ENCODE assay signal across 8 mouse cellular contexts in the genomic region with DNA sequence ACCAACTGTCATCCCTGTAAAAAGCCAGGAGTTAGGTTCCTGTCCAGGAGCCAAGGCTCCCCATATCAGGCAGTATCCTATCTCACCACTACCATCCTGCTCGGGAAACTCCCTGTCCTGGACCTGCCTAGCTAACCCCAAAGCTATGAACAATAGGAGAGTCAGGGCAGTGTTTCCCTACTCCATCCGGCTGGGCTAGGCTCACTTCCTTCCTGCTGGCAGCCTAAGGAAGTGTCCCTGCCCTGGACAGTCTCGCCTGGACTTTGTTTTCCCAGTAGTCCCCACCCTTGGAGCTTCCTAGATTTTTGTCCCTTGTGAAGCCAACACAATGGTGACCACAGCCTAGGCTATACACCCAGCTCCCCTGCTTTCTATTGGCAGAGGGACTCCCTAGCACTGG. TPM values are rescaled to one million over a fixed set of nuclear protein-coding genes. Genes with fewer than 3 reads are reported as not detected.
A peak's percentile ranks its signal among the peaks of the same experiment; 100 is the strongest.
DNase-seq lines count a peak whose midpoint lies in the region; ATAC-seq and TF ChIP-seq lines count a peak whose summit lies in the region.

No protein-coding gene starts in this region.

- peaks cover 29% of the 10 kb centered on the region; the same call in 1 of the 2 replicates for H3K79me2 ChIP-seq in liver, adult 2 months (ENCODE audit: control insufficient read depth, insufficient read depth, low read length)

- TF ChIP-seq POLR2A in liver, adult 2 months (IDR thresholded peaks at IDR 0.05; ENCODE audit: extremely low read depth, insufficient read depth, low read length), result no peak

- H3K4me3 ChIP-seq in liver, adult 2 months (ENCODE audit: insufficient read depth, low read depth, low read length), result no peak overlapping the region
- no peak overlapping the region for H3K4me3 ChIP-seq in heart, postnatal 0 days (ENCODE audit: low read depth, low read length)
- H3K4me3 ChIP-seq in limb, embryonic 13.5 days, result no peak overlapping the region
- no peak overlapping the region for H3K4me3 ChIP-seq in neural tube, embryonic 15.5 days (replicated peaks)

- no peaks in the 10 kb centered on the region for H3K9me3 ChIP-seq in heart, postnatal 0 days (replicated peaks; ENCODE audit: control insufficient read depth, low read length)
- H3K9me3 ChIP-seq in limb, embryonic 13.5 days, result no peaks in the 10 kb centered on the region
- no peaks in the 10 kb centered on the region for H3K9me3 ChIP-seq in neural tube, embryonic 15.5 days (replicated peaks)

- peak; percentile 90; the same call in 1 of the 2 replicates for TF ChIP-seq EP300 in heart, postnatal 0 days (IDR thresholded peaks at IDR 0.05; ENCODE audit: low read depth)

- H3K36me3 ChIP-seq in liver, adult 2 months (ENCODE audit: control insufficient read depth, insufficient read depth, low read length), result peaks cover 2% of the 10 kb centered on the region
- peaks cover 19% of the 10 kb centered on the region for H3K36me3 ChIP-seq in heart, postnatal 0 days (replicated peaks; ENCODE audit: control insufficient read depth, insufficient read depth, low read length)
- peaks cover 40% of the 10 kb centered on the region for H3K36me3 ChIP-seq in limb, embryonic 13.5 days
- peaks cover 28% of the 10 kb centered on the region for H3K36me3 ChIP-seq in neural tube, embryonic 15.5 days

- H3K27me3 ChIP-seq in liver, adult 2 months (ENCODE audit: control insufficient read depth, insufficient read depth, low read length), result no peaks in the 10 kb centered on the region
- H3K27me3 ChIP-seq in heart, postnatal 0 days (ENCODE audit: control insufficient read depth, insufficient read depth, low read length), result no peaks in the 10 kb centered on the region
- H3K27me3 ChIP-seq in limb, embryonic 13.5 days, result no peaks in the 10 kb centered on the region
- H3K27me3 ChIP-seq in neural tube, embryonic 15.5 days (replicated peaks), result no peaks in the 10 kb centered on the region

- ATAC-seq in heart, postnatal 0 days (ENCODE audit: insufficient read depth, low read depth), result peak; percentile 42
- no peak for ATAC-seq in limb, embryonic 13.5 days (ENCODE audit: low FRiP score, low read depth)
- ATAC-seq in neural tube, embryonic 15.5 days (ENCODE audit: low FRiP score), result no peak
- no peak for ATAC-seq in CD4-positive, CD25-positive, alpha-beta regulatory T cell, adult 4 months

- H3K4me1 ChIP-seq in liver, adult 2 months (ENCODE audit: control insufficient read depth, insufficient read depth, low read length), result peaks cover 41% of the 10 kb centered on the region
- peaks cover 29% of the 10 kb centered on the region for H3K4me1 ChIP-seq in heart, postnatal 0 days (ENCODE audit: control insufficient read depth, insufficient read depth)
- peaks cover 61% of the 10 kb centered on the region for H3K4me1 ChIP-seq in limb, embryonic 13.5 days
- peaks cover 66% of the 10 kb centered on the region for H3K4me1 ChIP-seq in neural tube, embryonic 15.5 days

- peak overlapping the region; percentile 94 for H3K27ac ChIP-seq in liver, adult 2 months (replicated peaks; ENCODE audit: insufficient read depth, low read depth, low read length)
- H3K27ac ChIP-seq in heart, postnatal 0 days (ENCODE audit: low read depth), result peak overlapping the region; percentile 90
- H3K27ac ChIP-seq in limb, embryonic 13.5 days, result peak overlapping the region; percentile 15; the same call in 1 of the 2 replicates
- peak overlapping the region; percentile 91; the same call in 1 of the 2 replicates for H3K27ac ChIP-seq in neural tube, embryonic 15.5 days (replicated peaks)

- H3K4me2 ChIP-seq in heart, postnatal 0 days (ENCODE audit: low read depth, low read length), result peak overlapping the region; percentile 76; the same call in 1 of the 2 replicates
- peak overlapping the region; percentile 89; the same call in 1 of the 2 replicates for H3K4me2 ChIP-seq in limb, embryonic 13.5 days (replicated peaks)
- H3K4me2 ChIP-seq in neural tube, embryonic 15.5 days, result peak overlapping the region; percentile 69; the same call in 1 of the 2 replicates

- TF ChIP-seq CTCF in liver, adult 2 months (IDR thresholded peaks at IDR 0.05; ENCODE audit: low read depth, low read length), result 0 out of 2 replicates have a peak, but pooled peaks have one; percentile 30
- no peak for TF ChIP-seq CTCF in heart, postnatal 0 days (IDR thresholded peaks at IDR 0.05; ENCODE audit: low read depth)

- H3K9ac ChIP-seq in liver, adult 2 months (ENCODE audit: low read depth, low read length), result peak overlapping the region; percentile 82; the same call in 1 of the 2 replicates
- H3K9ac ChIP-seq in heart, postnatal 0 days (replicated peaks; ENCODE audit: low read depth, low read length), result no peak overlapping the region
- H3K9ac ChIP-seq in limb, embryonic 13.5 days, result no peak overlapping the region
- no peak overlapping the region for H3K9ac ChIP-seq in neural tube, embryonic 15.5 days (replicated peaks)

- DNase-seq in liver, adult 2 months (ENCODE audit: extremely low read depth, low read depth, low spot score), result peak; percentile 62
- DNase-seq in liver, result no peak
- no peak for DNase-seq in heart, postnatal 0 days (ENCODE audit: low spot score)
- no peak for DNase-seq in layer of hippocampus, postnatal 10 days (ENCODE audit: low spot score in 2 of 2)
- DNase-seq in left cerebral cortex, adult 18-20 months (ENCODE audit: low spot score in 2 of 2), result no peak

- 7% methylated on average over 3 of the region's 3 CpGs for WGBS in liver, adult 2 months
- 50% methylated on average over 3 of the region's 3 CpGs for WGBS in heart, postnatal 0 days
- 75% methylated on average over 3 of the region's 3 CpGs for WGBS in limb, embryonic 13.5 days
- WGBS in neural tube, embryonic 15.5 days, result 81% methylated on average over 3 of the region's 3 CpGs

RNA-seq across cellular contexts. Expression of gene Hyal2, which starts 0.9 kb away (rescaled TPM):
- 38.4 and 49.0 TPM in 2 replicates for total RNA-seq in liver, adult 2 months (2014; rRNA removed)
- polyA plus RNA-seq in liver, adult 2 months (2012; rRNA removed), result 64.1 and 66.3 TPM in 2 replicates
- total RNA-seq in heart, postnatal 0 days (2014; rRNA removed; ENCODE audit: low replicate concordance), result 67.8 and 97.3 TPM in 2 replicates
- 58.6 and 60.5 TPM in 2 replicates for polyA plus RNA-seq in heart, postnatal 0 days (2015; fragmentation: Nextera tagmentation; extraction: Ambion mirVana)
- 127 and 130 TPM in 2 replicates for polyA plus RNA-seq in limb, embryonic 13.5 days (2015; fragmentation: Nextera tagmentation; extraction: Ambion mirVana)
- 56.0 and 57.3 TPM in 2 replicates for polyA plus RNA-seq in neural tube, embryonic 15.5 days (2015; fragmentation: Nextera tagmentation; extraction: Ambion mirVana)
- polyA plus RNA-seq in CD4-positive, CD25-positive, alpha-beta regulatory T cell, adult 4 months (2017; shearing (Covaris generic)), result 10 to 100 TPM; 11.0 to 11.7 TPM
- 10 to 100 TPM; 19.8 to 21.0 TPM for total RNA-seq in layer of hippocampus, postnatal 10 days (2021)
- total RNA-seq in left cerebral cortex, adult 18-20 months (2021), result 10 to 100 TPM; 13.0 to 15.5 TPM

RNA-seq across cellular contexts. Expression of gene Tusc2, which starts 3.8 kb away (rescaled TPM):
- 22.6 and 27.4 TPM in 2 replicates for total RNA-seq in liver, adult 2 months (2014; rRNA removed)
- polyA plus RNA-seq in liver, adult 2 months (2012; rRNA removed), result 52.8 and 58.1 TPM in 2 replicates
- total RNA-seq in heart, postnatal 0 days (2014; rRNA removed; ENCODE audit: low replicate concordance), result 38.6 and 51.2 TPM in 2 replicates
- 37.0 and 38.8 TPM in 2 replicates for polyA plus RNA-seq in heart, postnatal 0 days (2015; fragmentation: Nextera tagmentation; extraction: Ambion mirVana)
- 43.7 and 46.5 TPM in 2 replicates for polyA plus RNA-seq in limb, embryonic 13.5 days (2015; fragmentation: Nextera tagmentation; extraction: Ambion mirVana)
- 112 and 125 TPM in 2 replicates for polyA plus RNA-seq in neural tube, embryonic 15.5 days (2015; fragmentation: Nextera tagmentation; extraction: Ambion mirVana)
- 1 to 10 TPM; 4.1 to 8.1 TPM for polyA plus RNA-seq in CD4-positive, CD25-positive, alpha-beta regulatory T cell, adult 4 months (2017; shearing (Covaris generic))
- 10 to 100 TPM; 58.3 to 66.6 TPM for total RNA-seq in layer of hippocampus, postnatal 10 days (2021)
- total RNA-seq in left cerebral cortex, adult 18-20 months (2021), result 100 to 1,000 TPM; 104 to 108 TPM

RNA-seq across cellular contexts. Expression of gene Hyal1, which starts 9.9 kb away (rescaled TPM):
- 33.2 TPM in 2 replicates for total RNA-seq in liver, adult 2 months (2014; rRNA removed)
- 35.1 and 43.4 TPM in 2 replicates for polyA plus RNA-seq in liver, adult 2 months (2012; rRNA removed)
- total RNA-seq in heart, postnatal 0 days (2014; rRNA removed; ENCODE audit: low replicate concordance), result 14.0 and 21.3 TPM in 2 replicates
- 5.7 and 6.0 TPM in 2 replicates for polyA plus RNA-seq in heart, postnatal 0 days (2015; fragmentation: Nextera tagmentation; extraction: Ambion mirVana)
- polyA plus RNA-seq in limb, embryonic 13.5 days (2015; fragmentation: Nextera tagmentation; extraction: Ambion mirVana), result 13.4 and 15.5 TPM in 2 replicates
- 8.5 and 11.0 TPM in 2 replicates for polyA plus RNA-seq in neural tube, embryonic 15.5 days (2015; fragmentation: Nextera tagmentation; extraction: Ambion mirVana)
- polyA plus RNA-seq in CD4-positive, CD25-positive, alpha-beta regulatory T cell, adult 4 months (2017; shearing (Covaris generic)), result 1 to 10 TPM; 6.7 to 7.9 TPM
- total RNA-seq in layer of hippocampus, postnatal 10 days (2021), result 1 to 10 TPM; 3.7 to 4.2 TPM
- total RNA-seq in left cerebral cortex, adult 18-20 months (2021), result 1 to 10 TPM; 6.3 to 7.2 TPM

RNA-seq across cellular contexts. Expression of gene Naa80, which starts 11.8 kb away (rescaled TPM):
- total RNA-seq in liver, adult 2 months (2014; rRNA removed), result 12.3 and 12.8 TPM in 2 replicates
- polyA plus RNA-seq in liver, adult 2 months (2012; rRNA removed), result 88.5 and 130 TPM in 2 replicates
- total RNA-seq in heart, postnatal 0 days (2014; rRNA removed; ENCODE audit: low replicate concordance), result 28.4 and 58.8 TPM in 2 replicates
- polyA plus RNA-seq in heart, postnatal 0 days (2015; fragmentation: Nextera tagmentation; extraction: Ambion mirVana), result 14.5 and 17.5 TPM in 2 replicates
- 18.4 and 19.6 TPM in 2 replicates for polyA plus RNA-seq in limb, embryonic 13.5 days (2015; fragmentation: Nextera tagmentation; extraction: Ambion mirVana)
- 16.9 and 19.7 TPM in 2 replicates for polyA plus RNA-seq in neural tube, embryonic 15.5 days (2015; fragmentation: Nextera tagmentation; extraction: Ambion mirVana)
- polyA plus RNA-seq in CD4-positive, CD25-positive, alpha-beta regulatory T cell, adult 4 months (2017; shearing (Covaris generic)), result 10 to 100 TPM; 25.4 to 34.9 TPM
- 10 to 100 TPM; 10.7 to 11.9 TPM for total RNA-seq in layer of hippocampus, postnatal 10 days (2021)
- total RNA-seq in left cerebral cortex, adult 18-20 months (2021), result 10 to 100 TPM; 10.1 to 13.4 TPM

RNA-seq across cellular contexts. Expression of gene Hyal3, which starts 13.8 kb away (rescaled TPM):
- 0.13 and 0.18 TPM in 2 replicates for total RNA-seq in liver, adult 2 months (2014; rRNA removed)
- polyA plus RNA-seq in liver, adult 2 months (2012; rRNA removed), result 0.29 and 0.54 TPM in 2 replicates
- 0.65 and 0.66 TPM in 2 replicates for total RNA-seq in heart, postnatal 0 days (2014; rRNA removed; ENCODE audit: low replicate concordance)
- polyA plus RNA-seq in heart, postnatal 0 days (2015; fragmentation: Nextera tagmentation; extraction: Ambion mirVana), result 0.29 and 0.44 TPM in 2 replicates
- 1.5 and 1.7 TPM in 2 replicates for polyA plus RNA-seq in limb, embryonic 13.5 days (2015; fragmentation: Nextera tagmentation; extraction: Ambion mirVana)
- 2.0 and 2.2 TPM in 2 replicates for polyA plus RNA-seq in neural tube, embryonic 15.5 days (2015; fragmentation: Nextera tagmentation; extraction: Ambion mirVana)
- 1 to 10 TPM in 1 of 2 experiments, under 1 TPM in 1; 0.90 to 1.4 TPM for polyA plus RNA-seq in CD4-positive, CD25-positive, alpha-beta regulatory T cell, adult 4 months (2017; shearing (Covaris generic))
- 1 to 10 TPM; 1.2 to 1.7 TPM for total RNA-seq in layer of hippocampus, postnatal 10 days (2021)
- 1 to 10 TPM; 1.6 TPM for total RNA-seq in left cerebral cortex, adult 18-20 months (2021)

Comparison
In these comparisons a context has a peak if more than half of its experiments do, and no peak if none do; other contexts are left out.
1. H3K27ac ChIP-seq: peak in every context shown above with its lines; median percentile 94 in liver, adult 2 months; 91 in neural tube, embryonic 15.5 days; 90 in heart, postnatal 0 days; 15 in limb, embryonic 13.5 days.